Mouse (Mus musculus): ENCODE results near the gene Bcl7a. TPM values are rescaled to one million over a fixed set of nuclear protein-coding genes. Genes with fewer than 3 reads are reported as not detected.

Gene Bcl7a
- total RNA-seq, 2 experiments from 2014 or later = 67.8 to 70.0 TPM

DNA sequence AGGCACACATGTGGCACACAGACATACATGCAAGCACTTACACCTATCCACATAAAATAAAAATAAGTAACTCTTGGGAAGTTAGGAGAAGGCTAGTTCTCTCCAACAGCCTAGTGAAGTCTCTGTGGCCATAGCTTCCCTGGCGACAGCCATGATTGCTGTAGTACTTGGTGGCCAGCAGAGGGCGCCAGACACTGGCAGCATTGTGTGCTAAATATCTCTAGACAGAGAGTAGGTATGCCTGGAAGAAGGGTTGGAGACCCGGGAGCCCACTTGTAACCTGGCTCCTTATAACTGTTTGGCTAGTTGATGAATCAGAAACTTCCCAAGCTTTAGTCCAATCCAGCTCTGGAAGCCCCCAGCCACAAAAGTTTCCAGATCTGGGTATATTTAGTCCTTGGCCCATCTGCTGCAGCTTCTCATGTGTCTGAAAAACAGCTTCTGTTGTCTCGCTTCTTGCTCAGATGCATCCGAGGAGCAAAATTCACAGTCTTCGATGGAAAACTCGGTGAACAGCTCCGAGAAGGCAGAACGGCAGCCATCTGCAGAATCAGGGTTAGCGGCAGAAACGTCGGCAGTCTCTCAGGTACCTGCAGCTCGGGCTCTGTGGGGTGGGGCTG, 25.3 kb downstream of the Bcl7a start:
- intact Hi-C loops (cut with DNase I) = loop anchor here (2.0 to 5.0 kb wide), 2 partner anchors 68 to 117 kb away; partner anchors contain the start of gene Wdr66
- peak; percentile 51 to 66 for DNase-seq (ENCODE audit: low spot score in 2 of 2)

DNA sequence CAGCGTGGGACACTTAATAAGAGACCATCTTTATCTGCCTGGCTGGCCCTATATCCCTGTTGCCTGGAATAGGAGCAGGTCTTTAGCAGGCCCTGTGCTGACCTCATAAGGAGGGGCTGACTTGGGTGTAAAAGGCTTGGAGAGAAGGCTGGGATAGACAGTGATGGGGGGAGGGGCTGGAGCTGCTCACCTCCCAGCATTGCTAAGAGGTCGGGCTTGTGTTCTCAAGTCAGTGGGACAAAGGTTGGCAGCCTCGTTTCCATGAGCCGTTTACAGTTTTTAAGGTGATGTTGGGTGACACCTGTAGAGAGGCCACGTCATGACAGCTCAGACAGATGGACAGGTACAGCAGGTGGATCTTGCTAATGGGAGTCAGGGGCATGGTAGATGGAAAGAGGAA, 26.4 kb downstream of the Bcl7a start:
- intact Hi-C loops (cut with DNase I) = no loop called here

DNA sequence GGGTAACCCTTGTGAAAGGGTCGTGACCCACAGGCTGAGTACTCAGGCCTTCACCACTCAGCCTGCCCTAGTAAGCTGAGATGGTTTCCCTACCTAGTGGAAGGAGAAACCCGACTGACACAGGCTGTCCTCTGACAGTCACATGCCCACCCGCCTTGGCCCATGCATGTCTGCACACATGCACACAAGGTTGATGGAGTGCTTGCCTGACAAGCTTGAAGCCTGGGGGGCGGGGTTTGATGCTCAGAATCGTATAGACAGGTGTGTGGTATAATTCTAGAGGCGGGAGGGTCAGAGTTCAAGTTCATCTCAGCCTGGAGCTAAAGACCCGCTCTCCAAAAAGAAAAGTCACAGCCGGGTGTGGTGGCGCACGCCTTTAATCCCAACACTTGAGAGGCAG, 31.6 kb downstream of the Bcl7a start:
- intact Hi-C loops (cut with DNase I) = loop anchor here (5.0 kb wide), 1 partner anchor 127 kb away; no protein-coding TSS in a partner anchor
- no peak for DNase-seq (ENCODE audit: low spot score in 2 of 2)

More for the DNA sequence above, 26.4 kb downstream of the Bcl7a start:
- no peak for DNase-seq (ENCODE audit: low spot score in 2 of 2)

DNA sequence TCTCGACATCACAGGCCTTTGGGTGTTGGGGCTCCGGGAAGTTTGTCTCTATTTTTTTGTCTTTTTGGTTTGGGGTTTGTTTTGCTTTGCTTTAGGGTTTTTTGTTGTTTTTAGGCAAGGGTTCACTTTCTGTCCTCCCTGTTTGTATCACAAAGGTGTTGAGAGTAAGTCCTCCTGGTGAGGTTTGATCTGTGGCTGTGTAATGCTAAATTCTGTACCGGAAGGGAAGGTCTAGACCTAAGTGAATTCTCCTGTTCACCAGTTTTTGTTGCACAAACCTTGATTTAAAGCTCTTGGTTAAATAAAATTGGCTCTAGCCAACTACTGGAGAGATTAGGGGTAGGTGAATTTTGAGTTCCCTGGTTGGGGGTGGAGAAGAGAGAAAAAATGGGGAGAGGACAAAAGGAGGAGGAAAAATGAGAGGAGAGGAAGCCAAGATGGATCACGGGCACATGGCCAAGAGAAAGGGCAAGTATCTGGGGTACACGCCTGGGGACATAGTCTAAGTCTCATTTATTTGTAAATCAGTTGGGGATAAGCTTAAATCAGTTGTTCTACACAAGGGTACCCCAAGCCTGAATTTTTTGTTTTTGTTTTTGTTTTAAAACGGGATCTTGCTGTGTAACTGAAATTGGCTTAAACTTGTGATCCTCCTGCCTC, 32.3 kb downstream of the Bcl7a start:
- intact Hi-C loops (cut with DNase I) = loop anchor here (2.0 to 5.0 kb wide), 2 partner anchors 61 to 126 kb away; no protein-coding TSS in a partner anchor

DNA sequence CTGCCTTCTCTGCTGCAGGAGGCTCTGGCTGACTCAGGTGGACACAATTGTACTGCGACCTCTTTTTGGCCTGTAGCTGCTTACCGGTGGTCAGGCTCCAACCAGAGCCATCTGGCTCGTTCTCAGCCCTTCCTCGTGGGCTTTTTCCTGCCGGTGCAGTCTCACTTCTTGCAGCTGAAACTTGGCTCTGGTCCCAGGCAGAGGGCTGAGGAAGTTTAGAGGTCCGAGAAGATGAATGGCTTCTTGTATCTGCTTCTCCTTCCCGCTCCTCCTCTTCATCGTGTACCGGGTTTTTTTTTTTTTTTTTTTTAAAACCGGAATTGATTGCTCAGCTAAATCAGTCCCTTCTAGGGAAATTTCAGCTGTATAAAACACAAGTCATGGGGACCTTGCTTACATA, 32.9 kb downstream of the Bcl7a start:
- intact Hi-C loops (cut with DNase I) = loop anchor here (2.0 to 5.0 kb wide), 2 partner anchors 60 to 126 kb away; no protein-coding TSS in a partner anchor
- DNase-seq (ENCODE audit: low spot score in 2 of 2) = peak; percentile 72 to 74

More for the DNA sequence above, 32.3 kb downstream of the Bcl7a start:
- no peak for DNase-seq (ENCODE audit: low spot score in 2 of 2)

DNA sequence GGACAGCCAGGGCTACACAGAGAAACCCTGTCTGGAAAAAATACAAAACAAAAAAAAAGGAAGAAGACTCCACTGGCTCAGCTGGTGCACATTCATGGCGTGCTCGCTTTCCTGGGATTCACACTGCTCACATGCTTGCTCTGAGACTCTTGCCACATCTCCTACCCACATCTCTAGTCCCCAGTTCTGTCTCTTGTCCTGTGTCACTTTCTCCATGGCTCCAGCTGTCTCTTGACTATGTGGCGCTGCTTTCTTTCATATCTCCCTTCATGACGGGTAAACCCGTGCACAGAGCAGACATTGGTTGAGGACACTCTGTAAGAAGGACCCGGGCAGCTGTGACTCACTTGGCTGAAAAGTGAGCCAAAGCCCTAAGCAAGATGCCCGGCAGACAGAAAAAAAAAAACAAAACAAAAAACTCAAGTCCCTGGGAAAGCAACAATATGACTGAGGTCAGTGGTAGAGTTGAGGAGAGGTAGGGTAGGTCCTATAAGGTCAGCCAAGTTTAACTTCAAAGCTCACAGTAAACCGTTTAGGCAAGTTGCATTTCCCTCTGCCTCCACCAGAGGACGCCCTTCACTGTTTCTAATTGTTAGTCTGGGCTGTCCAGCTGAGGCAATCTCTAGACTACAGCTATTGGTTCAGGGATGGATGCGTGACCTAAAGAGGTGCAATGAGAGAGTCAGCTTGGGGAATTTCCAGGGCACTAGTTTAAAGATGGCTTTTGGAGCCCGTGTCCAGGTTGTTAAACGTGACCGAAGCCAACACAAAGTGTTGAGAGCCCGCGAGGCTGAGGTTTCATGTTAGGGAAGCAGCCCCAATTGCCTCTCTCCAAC, 33.7 kb downstream of the Bcl7a start:
- intact Hi-C loops (cut with DNase I) = loop anchor here (2.0 to 5.0 kb wide), 2 partner anchors 59 to 125 kb away; no protein-coding TSS in a partner anchor
- peak; percentile 74 to 77 for DNase-seq (ENCODE audit: low spot score in 2 of 2)

DNA sequence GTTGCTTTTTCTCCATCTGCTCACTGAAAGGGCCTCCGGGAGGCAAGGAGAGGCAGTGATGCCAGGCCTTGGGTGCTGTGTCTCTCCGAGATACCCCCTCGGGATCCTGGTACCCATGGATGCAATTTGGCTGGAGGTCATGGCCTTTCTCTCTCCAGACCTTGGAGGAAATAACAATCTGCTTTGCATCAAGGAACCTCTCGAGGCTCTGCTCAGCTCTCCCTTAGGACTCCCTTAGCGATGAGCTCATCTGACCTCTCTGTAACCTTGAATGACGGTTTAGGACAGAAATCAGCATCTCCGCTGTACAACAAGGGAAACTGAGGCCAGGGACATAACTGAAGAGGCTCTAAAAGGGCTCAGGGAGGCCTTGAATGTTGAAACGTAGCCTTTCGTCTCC, 35.1 kb downstream of the Bcl7a start:
- DNase-seq (ENCODE audit: low spot score in 2 of 2) = no peak
- intact Hi-C loops (cut with DNase I) = loop anchor here (5.0 kb wide), 1 partner anchor 124 kb away; no protein-coding TSS in a partner anchor

DNA sequence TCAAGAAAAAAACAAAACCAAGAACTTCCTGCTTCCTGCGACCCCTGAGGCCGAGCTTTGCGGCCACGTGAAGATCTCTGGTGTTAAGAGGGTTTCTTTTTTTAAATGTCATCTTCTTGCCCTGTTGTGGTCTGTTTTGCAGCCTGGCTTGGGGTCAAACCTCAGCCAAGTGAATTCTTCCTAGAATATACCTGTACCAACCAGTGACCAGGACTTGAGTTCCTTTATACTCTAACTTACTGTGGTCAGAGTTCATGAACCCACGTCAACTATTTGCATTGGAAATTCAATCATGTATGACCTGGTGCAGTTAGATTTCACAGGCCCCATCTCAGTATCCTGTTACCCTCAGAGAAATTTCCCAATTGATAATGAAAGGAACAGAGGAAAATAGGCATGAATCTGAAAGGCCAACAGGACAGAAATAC, 35.9 kb downstream of the Bcl7a start:
- DNase-seq (ENCODE audit: low spot score in 2 of 2) = no peak
- intact Hi-C loops (cut with DNase I) = loop anchor here (5.0 kb wide), 1 partner anchor 123 kb away; no protein-coding TSS in a partner anchor

DNA sequence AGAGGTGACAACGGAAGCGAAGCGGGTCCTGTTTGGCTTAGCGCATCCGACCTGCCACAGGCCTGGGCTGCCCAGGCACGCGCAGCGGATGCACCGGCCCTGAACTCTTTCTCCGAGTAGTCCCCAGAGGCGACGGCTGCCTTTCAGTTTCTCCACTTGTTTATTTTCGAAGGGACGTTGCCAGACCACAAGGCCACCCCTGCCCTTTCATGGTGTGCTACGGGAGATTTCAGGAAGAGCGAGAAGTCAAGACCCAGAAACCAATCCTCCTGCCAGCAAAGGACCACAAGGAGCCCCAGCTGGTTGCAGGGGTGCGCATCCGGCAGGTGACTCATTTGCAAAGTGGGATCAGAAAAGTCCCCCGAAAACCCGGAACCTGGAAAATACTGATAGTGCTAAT, 38.3 kb downstream of the Bcl7a start:
- DNase-seq (ENCODE audit: low spot score in 2 of 2) = no peak
- intact Hi-C loops (cut with DNase I) = no loop called here

DNA sequence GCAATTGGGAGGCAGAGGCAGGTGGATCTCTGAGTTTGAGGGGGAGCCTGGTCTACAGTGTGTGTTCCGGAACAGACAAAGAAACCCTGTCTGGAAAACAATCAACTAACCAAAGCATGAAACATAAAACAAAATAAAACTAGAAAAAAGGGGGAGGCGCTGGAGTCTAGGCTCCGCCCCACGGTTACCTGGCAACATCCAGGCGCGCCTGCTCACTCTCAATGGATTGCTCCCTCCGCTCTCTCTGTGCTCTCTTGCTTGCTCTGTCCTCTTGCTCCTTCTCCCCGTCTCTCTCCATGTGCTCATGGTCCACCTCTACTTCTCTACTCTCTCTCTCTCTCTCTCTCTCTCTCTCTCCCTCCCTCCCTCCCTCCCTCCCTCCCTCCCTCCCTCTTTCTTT, 39.1 kb downstream of the Bcl7a start:
- no peak for DNase-seq (ENCODE audit: low spot score in 2 of 2)
- intact Hi-C loops (cut with DNase I) = no loop called here

DNA sequence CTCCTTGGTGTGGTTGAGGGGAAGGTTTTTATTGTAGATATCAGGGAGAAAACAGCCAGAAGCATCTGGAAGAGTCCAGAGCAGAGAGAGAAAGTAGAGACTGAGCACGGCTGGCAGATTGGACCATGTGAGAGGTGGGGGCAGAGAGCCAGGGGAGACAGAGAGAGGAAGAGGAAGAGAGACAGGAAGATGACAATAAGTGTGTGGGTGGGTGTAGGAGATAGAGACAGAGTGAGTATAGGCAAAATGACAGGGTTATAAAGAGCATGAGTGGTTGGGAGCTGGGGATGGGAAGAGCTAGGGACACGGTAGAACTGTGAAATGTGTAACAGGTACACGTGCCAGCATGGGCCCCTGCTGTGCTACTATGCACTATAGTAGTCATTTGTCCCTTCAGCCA, 44.8 kb downstream of the Bcl7a start:
- DNase-seq (ENCODE audit: low spot score in 2 of 2) = no peak

DNA sequence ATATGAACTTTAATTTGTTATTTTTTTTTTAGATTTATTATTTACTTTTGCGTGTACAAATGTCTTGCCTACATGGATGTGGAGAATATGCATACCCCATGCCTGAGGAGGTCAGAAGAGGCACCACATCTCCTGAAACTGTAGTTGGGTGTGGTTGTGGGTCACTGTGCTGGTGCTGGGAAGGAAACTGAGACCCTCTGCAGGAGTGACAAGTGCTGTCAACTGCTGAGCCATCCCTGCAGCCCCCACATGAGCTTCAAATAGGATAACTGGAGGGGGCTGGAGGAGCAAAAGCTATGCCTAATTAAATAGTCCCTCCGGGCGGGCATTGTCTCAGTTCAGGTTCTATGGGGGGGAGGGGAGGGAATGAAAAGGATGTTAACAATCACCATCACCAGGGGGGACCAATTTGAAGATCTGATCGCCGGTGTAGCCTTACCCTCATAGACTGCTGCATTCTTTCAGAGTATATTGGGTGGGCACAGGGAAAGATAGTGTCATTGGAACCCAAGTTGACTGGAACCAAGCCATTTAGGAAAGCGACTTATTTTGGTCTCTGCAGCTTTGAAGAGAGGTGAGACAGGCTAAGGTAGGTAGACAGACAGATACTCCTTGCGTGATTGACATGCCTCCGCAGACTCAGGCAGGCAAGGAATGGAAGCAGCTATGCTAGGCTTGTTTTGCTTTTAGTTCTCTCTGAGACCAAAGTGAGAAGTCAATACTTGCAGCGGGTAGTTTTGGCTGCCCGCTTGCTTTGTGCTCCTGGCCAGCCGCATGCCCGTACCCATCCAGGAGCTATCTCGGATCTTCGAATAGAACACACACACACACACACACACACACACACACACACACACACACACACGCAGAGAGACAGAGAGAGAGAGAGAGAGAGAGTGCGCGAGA, 47.2 kb downstream of the Bcl7a start:
- intact Hi-C loops (cut with DNase I) = no loop called here
- no peak for DNase-seq (ENCODE audit: low spot score in 2 of 2)

More for the DNA sequence above, 44.8 kb downstream of the Bcl7a start:
- intact Hi-C loops (cut with DNase I) = no loop called here

DNA sequence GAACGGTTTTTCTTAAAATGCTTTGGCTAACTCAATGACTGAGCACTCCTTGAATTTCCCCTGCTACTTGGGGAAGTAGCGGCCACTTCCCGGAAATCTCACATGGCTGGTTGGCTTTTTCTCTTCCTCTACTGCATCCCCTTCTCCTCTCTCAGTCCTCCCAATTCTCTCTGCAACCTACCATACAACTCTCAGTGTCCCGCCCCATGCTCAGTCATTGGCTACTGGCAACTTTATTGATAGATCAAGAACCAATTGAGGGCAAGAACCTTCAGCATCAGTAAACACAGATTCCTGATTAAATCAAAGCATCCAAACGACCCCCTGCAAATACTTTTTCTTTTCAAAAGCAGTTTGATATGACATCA, 47.8 kb downstream of the Bcl7a start:
- intact Hi-C loops (cut with DNase I) = no loop called here

DNA sequence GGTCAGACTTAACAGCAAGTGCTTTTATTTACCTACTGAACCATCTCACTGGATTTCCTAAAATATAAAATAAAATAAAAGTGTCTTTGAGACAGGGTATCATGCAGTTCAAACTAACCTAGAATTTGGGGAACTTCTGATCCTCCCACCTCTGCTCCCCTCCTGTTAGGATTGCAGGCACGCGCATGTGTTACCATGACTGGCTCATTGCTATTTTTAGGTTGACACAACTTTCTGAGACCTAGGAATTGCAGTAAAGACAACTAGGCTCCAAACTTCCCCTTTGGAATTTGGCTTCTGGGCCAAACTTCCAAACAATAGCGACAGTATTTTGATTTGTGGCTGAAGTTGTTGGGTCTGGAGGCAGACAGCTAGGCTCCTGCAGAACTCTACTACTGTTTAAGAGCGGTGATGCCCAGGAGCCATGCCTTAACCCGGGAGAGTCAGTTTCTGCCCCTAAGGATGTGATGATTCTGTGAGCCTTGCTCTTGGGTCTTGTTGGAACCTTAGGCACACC, 50.2 kb downstream of the Bcl7a start:
- DNase-seq (ENCODE audit: low spot score in 2 of 2) = no peak
- intact Hi-C loops (cut with DNase I) = no loop called here

More for the DNA sequence above, 47.8 kb downstream of the Bcl7a start:
- DNase-seq (ENCODE audit: low spot score in 2 of 2) = peak; percentile 60 to 71

DNA sequence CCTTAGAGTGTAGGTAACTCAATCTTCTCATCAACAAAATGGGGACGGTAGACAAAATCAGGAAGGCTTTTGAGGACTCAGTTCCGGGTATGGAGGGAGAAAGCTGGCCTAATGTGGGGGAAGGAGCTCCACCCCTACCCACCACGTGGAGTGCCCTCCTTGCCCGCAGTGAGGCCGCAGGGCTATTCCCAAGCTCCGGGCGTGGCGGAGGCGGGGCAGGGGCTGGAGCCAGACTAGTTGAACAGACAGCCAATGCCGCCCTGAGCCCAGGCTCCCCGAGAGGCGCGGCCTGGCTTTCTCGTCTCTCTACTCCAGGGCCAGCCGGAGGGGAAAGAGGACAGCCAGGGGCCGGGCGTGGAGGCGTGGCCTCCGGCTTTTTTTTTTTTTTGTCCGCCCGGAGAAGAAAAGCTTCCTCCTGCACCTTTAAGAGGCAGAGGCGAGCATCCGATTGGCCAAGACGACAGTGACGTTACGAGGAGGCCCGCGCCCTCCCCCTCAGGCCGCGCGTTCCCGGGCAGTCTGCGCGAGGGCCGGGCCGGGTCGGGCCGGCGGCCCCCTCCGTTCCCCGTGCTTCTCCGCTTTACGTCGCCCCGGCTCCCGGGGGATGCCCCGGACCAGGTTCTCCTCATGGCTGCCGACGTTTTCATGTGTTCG, 50.8 kb downstream of the Bcl7a start, which contains the start of gene Mlxip:
TSS of gene Mlxip (plus strand) at position 496 of the 654 bp plus-strand sequence.
- peak; percentile 93 to 96 for DNase-seq (ENCODE audit: low spot score in 2 of 2)
- intact Hi-C loops (cut with DNase I) = no loop called here

DNA sequence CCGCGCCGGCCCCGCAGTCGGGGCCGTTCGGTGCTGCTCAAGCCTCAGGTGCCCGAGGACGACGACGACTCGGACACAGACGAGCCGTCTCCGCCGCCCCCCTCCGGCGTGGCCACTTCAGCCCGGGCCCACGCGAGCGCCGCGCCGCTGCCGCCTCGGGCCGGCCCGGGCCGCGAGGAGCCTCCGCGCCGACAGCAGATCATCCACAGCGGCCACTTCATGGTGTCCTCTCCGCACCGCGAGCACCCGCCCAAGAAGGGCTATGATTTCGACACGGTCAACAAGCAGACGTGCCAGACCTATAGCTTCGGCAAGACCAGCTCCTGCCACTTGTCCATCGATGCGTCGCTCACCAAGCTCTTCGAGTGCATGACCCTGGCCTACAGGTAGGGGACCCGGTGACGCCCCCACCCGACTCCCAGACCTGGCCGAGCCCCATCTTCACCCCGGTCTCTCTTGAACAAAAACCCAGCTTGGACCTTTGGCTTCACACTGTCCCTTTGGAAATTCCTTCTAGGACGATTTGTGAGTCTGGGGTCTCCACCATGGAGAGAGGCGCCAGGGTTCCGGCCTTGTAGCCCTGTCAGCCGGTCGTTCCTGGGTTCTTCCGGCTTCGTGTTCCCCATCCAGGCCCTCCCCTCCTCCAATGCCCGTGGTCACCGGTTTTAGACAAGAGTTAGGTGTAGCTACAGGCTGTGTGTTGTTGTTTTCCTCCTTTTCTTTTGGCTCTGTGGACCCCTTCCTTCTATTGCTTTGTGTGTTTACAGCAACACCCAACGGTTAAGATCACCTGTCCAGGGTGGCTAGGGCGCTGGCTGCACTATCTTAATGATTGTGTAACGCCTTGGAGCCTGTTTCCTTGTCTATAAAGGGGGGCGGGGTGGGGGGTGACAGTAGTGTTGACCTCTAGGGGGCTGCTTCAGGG, 51.6 kb downstream of the Bcl7a start:
- DNase-seq (ENCODE audit: low spot score in 2 of 2) = no peak
- intact Hi-C loops (cut with DNase I) = loop anchor here (5.0 kb wide), 1 partner anchor 37 kb away; no protein-coding TSS in a partner anchor

DNA sequence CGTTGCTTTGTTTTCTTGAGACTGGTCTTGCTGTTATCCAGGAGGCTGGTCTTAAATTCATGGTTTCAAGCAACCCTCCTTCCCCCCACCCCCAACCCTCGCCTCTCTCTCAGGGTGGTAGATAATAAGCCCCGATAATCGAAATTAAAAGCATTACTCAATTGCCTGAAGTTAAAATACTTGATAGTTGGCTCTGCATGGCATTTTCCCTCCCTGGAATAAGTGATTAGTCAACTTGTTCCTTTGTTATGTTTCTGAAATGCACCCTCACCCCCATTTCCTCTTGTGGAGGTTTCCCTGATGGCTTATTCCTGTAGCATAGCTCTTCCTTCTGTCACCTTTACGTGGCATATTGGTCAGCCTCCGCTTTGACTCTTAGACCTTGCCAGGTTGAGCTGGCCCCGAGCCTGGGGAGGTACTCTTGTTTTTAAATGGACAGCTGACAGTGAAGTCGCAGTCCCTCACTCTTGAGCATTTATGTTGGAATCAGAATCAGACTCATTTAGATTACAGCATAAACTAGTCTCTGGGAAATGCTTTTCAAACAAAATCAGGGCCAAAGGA, 53.3 kb downstream of the Bcl7a start:
- DNase-seq (ENCODE audit: low spot score in 2 of 2) = no peak
- intact Hi-C loops (cut with DNase I) = loop anchor here (5.0 kb wide), 1 partner anchor 35 kb away; no protein-coding TSS in a partner anchor

Measured in left cerebral cortex, postnatal 25 days (tissue).